Mouse (Mus musculus) stomach, embryonic 16.5 days (tissue): ENCODE data around the gene Aldh1a2. TPM values are rescaled to one million over a fixed set of nuclear protein-coding genes. Genes with fewer than 3 reads are reported as not detected.
A peak's percentile ranks its signal among the peaks of the same experiment; 100 is the strongest.

ENCODE experiments used
- ATAC-seq: fragments of 200-750 bp; cut with Nextera tagmentation; 2 replicates; pipeline ENCODE4 v1.8.0; 2017; ENCODE audit warnings: moderate number of reproducible peaks, moderate TSS enrichment; ENCODE audit not compliant: insufficient read depth, low FRiP score
- H3K27ac ChIP-seq: fragments of 300-500 bp; sonication (generic); 2 replicates; pipeline ENCODE4 v1.5.1; 2014; ENCODE audit warnings: low read length
- H3K27me3 ChIP-seq: fragments of 300-500 bp; sonication (generic); 2 replicates; pipeline ENCODE4 v1.6.1; 2014; ENCODE audit warnings: low read length, control low read depth, mixed read lengths; ENCODE audit not compliant: control insufficient read depth, insufficient read depth
- H3K36me3 ChIP-seq: fragments of 300-500 bp; sonication (generic); 2 replicates; pipeline ENCODE4 v1.6.1; 2014; ENCODE audit warnings: low read length; ENCODE audit not compliant: control insufficient read depth, insufficient read depth
- H3K4me1 ChIP-seq: fragments of 300-500 bp; sonication (generic); 2 replicates; pipeline ENCODE4 v1.6.1; 2014; ENCODE audit warnings: low read length, control low read depth, mixed read lengths; ENCODE audit not compliant: control insufficient read depth, insufficient read depth
- H3K4me2 ChIP-seq: fragments of 300-500 bp; sonication (generic); 2 replicates; pipeline ENCODE4 v1.6.1; 2014; ENCODE audit warnings: low read depth, low read length, mixed read lengths
- H3K4me3 ChIP-seq: fragments of 300-500 bp; sonication (generic); replicated peaks from 2 replicates; pipeline ENCODE4 v1.5.1; 2014; ENCODE audit warnings: mild to moderate bottlenecking, low read length
- H3K9ac ChIP-seq: fragments of 300-500 bp; sonication (generic); 2 replicates; pipeline ENCODE4 v1.6.1; 2014; ENCODE audit warnings: low read length
- H3K9me3 ChIP-seq: fragments of 300-500 bp; sonication (generic); replicated peaks from 2 replicates; pipeline ENCODE4 v1.6.1; 2016; ENCODE audit warnings: low read length, control low read depth; ENCODE audit not compliant: control insufficient read depth
- WGBS: fragments of 180-500 bp; shearing (Covaris S2); extraction: QIAGEN DNeasy Blood & Tissue Kit; methylation state at CpG from one replicate; pipeline ENCODE4 v1.1.7; 2014; 5-methylcytosine and 5-hydroxymethylcytosine counted together
- polyA plus RNA-seq: library from polyadenylated mRNA; unstranded; fragments of >200 nt; fragmentation: Nextera tagmentation; extraction: Ambion mirVana; gene quantifications from 2 replicates; pipeline ENCODE4 v1.2.1, GENCODE M21; 2015

Gene Aldh1a2
- polyA plus RNA-seq, 1 experiment from 2014 or later, result 91.0 TPM

DNA sequence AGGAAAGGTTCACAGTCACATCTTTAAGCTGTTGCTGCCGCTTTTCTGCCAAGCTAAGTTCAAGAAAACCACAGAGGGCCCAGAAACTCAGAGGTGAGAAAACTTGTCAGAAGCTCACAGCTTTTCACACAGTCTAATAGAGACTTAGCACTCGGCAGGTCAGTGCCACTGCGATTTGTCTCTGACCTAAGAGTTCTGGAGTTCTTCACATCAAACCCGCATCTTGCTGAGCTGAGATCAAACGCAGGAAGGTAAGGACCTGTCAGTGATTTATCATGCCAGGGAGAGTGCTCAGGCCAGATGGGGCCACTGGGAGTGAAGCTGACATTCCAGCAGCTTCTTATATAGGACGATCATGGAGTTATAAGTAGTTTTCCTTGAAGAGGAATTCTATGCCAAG, 14.4 kb downstream of the Aldh1a2 start:
- no peaks in the 10 kb centered on the region; the same call in 1 of the 2 replicates for H3K4me1 ChIP-seq
- no peaks in the 10 kb centered on the region for H3K27me3 ChIP-seq
- H3K4me3 ChIP-seq, result no peak overlapping the region
- no peaks in the 10 kb centered on the region for H3K36me3 ChIP-seq
- 22% methylated on average over 6 of the region's 6 CpGs for WGBS
- no peak overlapping the region for H3K4me2 ChIP-seq
- no peak overlapping the region for H3K27ac ChIP-seq
- H3K9ac ChIP-seq, result no peak overlapping the region
- no peaks in the 10 kb centered on the region for H3K9me3 ChIP-seq
- ATAC-seq, result no peak

GRCm38 (mm10) chr9:71236540-71236939, 21.0 kb downstream of the Aldh1a2 start:
- peaks cover under 1% of the 10 kb centered on the region for H3K4me1 ChIP-seq
- 46% methylated on average over 1 of the region's 1 CpGs for WGBS
- H3K36me3 ChIP-seq, result no peaks in the 10 kb centered on the region
- H3K4me2 ChIP-seq, result no peak overlapping the region
- no peak overlapping the region for H3K27ac ChIP-seq
- H3K4me3 ChIP-seq, result no peak overlapping the region
- H3K9ac ChIP-seq, result no peak overlapping the region
- no peaks in the 10 kb centered on the region for H3K9me3 ChIP-seq
- H3K27me3 ChIP-seq, result no peaks in the 10 kb centered on the region
- no peak for ATAC-seq

GRCm38 (mm10) chr9:71239926-71240325, 24.3 kb downstream of the Aldh1a2 start:
- no peak overlapping the region for H3K27ac ChIP-seq
- no peaks in the 10 kb centered on the region for H3K36me3 ChIP-seq
- no peak overlapping the region for H3K9ac ChIP-seq
- no peak overlapping the region for H3K4me3 ChIP-seq
- no peak overlapping the region for H3K4me2 ChIP-seq
- ATAC-seq, result no peak
- no peaks in the 10 kb centered on the region for H3K9me3 ChIP-seq
- H3K27me3 ChIP-seq, result no peaks in the 10 kb centered on the region
- peaks cover 10% of the 10 kb centered on the region for H3K4me1 ChIP-seq
- WGBS, result 62% methylated on average over 2 of the region's 2 CpGs

GRCm38 (mm10) chr9:71241515-71242411, 26.2 kb downstream of the Aldh1a2 start:
- Histone ChIP-seq H3K4me1 (peaks cover 10% of the 10 kb centered on the region), H3K9me3 (no peaks in the 10 kb centered on the region), H3K27ac (peak overlapping the region; percentile 23; the same call in 1 of the 2 replicates), H3K27me3 (no peaks in the 10 kb centered on the region), H3K36me3 (no peaks in the 10 kb centered on the region), H3K4me2 (peak overlapping the region; percentile 7; the same call in 1 of the 2 replicates), H3K9ac (no peak overlapping the region), H3K4me3 (no peak overlapping the region)
- peak; percentile 60; the same call in 1 of the 2 replicates for ATAC-seq
- WGBS, result 31% methylated on average over 10 of the region's 10 CpGs

DNA sequence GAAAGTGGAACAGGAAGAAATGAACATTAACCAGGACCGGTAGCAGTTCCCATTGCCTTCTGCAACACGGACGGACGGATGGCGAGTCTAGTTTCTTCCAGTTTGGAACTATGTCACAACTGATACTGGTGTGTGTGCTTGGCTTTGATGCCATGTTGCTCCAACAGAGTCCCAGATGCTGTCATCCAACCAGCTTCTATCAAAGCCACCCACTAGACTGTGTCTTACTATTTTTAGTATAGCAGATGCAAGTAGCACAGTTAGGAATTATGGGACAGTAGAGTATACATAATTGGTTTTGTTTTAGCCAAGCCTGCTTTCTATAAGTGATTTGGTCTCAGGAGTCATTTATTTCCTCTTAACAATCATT, 26.8 kb downstream of the Aldh1a2 start:
- Histone ChIP-seq H3K9me3 (no peaks in the 10 kb centered on the region), H3K27me3 (no peaks in the 10 kb centered on the region), H3K4me2 (no peak overlapping the region), H3K4me1 (peaks cover 10% of the 10 kb centered on the region; the same call in 1 of the 2 replicates), H3K4me3 (no peak overlapping the region), H3K36me3 (no peaks in the 10 kb centered on the region), H3K27ac (no peak overlapping the region), H3K9ac (no peak overlapping the region)
- WGBS, result 52% methylated on average over 5 of the region's 5 CpGs
- ATAC-seq, result 0 out of 2 replicates have a peak, but pooled peaks have one; percentile 21

- H3K27ac ChIP-seq, result no peak overlapping the region
- WGBS, result 46% methylated on average over 2 of the region's 2 CpGs
- 0 out of 2 replicates have a peak, but pooled peaks cover 4% of the 10 kb centered on the region for H3K4me1 ChIP-seq
- H3K36me3 ChIP-seq, result no peaks in the 10 kb centered on the region
- no peak overlapping the region for H3K4me3 ChIP-seq
- H3K4me2 ChIP-seq, result no peak overlapping the region
- ATAC-seq, result no peak
- H3K9ac ChIP-seq, result no peak overlapping the region
- no peaks in the 10 kb centered on the region for H3K9me3 ChIP-seq
- no peaks in the 10 kb centered on the region for H3K27me3 ChIP-seq
Observed at GRCm38 (mm10) chr9:71254380-71254779, 38.8 kb downstream of the Aldh1a2 start.

- WGBS, result 48% methylated on average over 3 of the region's 3 CpGs
- no peaks in the 10 kb centered on the region for H3K9me3 ChIP-seq
Observed at GRCm38 (mm10) chr9:71262711-71263110, 47.1 kb downstream of the Aldh1a2 start.

GRCm38 (mm10) chr9:71269711-71270110, 54.1 kb downstream of the Aldh1a2 start:
- H3K4me3 ChIP-seq, result no peak overlapping the region
- H3K27me3 ChIP-seq, result no peaks in the 10 kb centered on the region
- no peak for ATAC-seq
- H3K36me3 ChIP-seq, result no peaks in the 10 kb centered on the region
- no peaks in the 10 kb centered on the region for H3K9me3 ChIP-seq
- WGBS, result 42% methylated on average over 5 of the region's 5 CpGs
- H3K4me1 ChIP-seq, result 0 out of 2 replicates have a peak, but pooled peaks cover 5% of the 10 kb centered on the region
- no peak overlapping the region for H3K4me2 ChIP-seq
- no peak overlapping the region for H3K9ac ChIP-seq
- peak overlapping the region; percentile 71 for H3K27ac ChIP-seq

More at GRCm38 (mm10) chr9:71262711-71263110, 47.1 kb downstream of the Aldh1a2 start:
- Histone ChIP-seq H3K4me1 (0 out of 2 replicates have a peak, but pooled peaks cover 2% of the 10 kb centered on the region), H3K4me2 (no peak overlapping the region), H3K27me3 (no peaks in the 10 kb centered on the region), H3K4me3 (no peak overlapping the region), H3K27ac (no peak overlapping the region), H3K9ac (no peak overlapping the region), H3K36me3 (no peaks in the 10 kb centered on the region)
- ATAC-seq, result no peak

DNA sequence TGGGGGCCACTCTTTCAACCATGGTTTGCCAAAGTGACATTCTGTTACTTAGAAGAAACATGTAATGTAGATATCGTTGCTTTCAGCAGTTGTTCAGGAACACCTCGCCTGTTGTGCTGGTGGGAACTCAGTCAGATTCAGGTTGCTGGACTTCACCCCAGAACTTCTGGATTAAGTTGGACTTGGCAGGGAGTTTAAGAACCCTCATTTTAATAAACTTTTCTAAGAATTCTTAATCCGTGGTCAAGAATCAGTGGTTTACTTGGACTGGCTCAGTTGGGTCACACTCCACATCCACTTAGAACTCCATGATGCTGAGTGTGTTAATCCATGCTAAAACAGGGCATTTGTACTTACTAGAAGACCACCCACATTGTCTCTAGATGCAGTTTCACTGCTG, 54.6 kb downstream of the Aldh1a2 start:
- no peak overlapping the region for H3K4me2 ChIP-seq
- WGBS, result 68% methylated on average over 3 of the region's 3 CpGs
- H3K27ac ChIP-seq, result peak overlapping the region; percentile 48
- ATAC-seq, result no peak
- no peaks in the 10 kb centered on the region for H3K27me3 ChIP-seq
- no peaks in the 10 kb centered on the region for H3K9me3 ChIP-seq
- H3K9ac ChIP-seq, result no peak overlapping the region
- no peaks in the 10 kb centered on the region for H3K36me3 ChIP-seq
- H3K4me1 ChIP-seq, result 0 out of 2 replicates have a peak, but pooled peaks cover 5% of the 10 kb centered on the region
- H3K4me3 ChIP-seq, result no peak overlapping the region
